Mouse (Mus musculus) lung, postnatal 0 days (tissue): Measurements from ENCODE around the gene Slc25a22.

Experiments used
- CTCF ChIP-seq: IDR thresholded peaks from 2 replicates; pipeline ENCODE4 v1.5.1; 2016; ENCODE audit warnings: antibody characterized with exemption, mild to moderate bottlenecking
- EP300 ChIP-seq: IDR thresholded peaks from 2 replicates; pipeline ENCODE4 v1.6.1; 2016; ENCODE audit warnings: antibody characterized with exemption, mild to moderate bottlenecking, control low read depth

- TF ChIP-seq CTCF (no peak), EP300 (no peak)
Measured at GRCm38 (mm10) chr7:141451928-141452327, 14.2 kb upstream of the Slc25a22 start.
